Mouse (Mus musculus) thymus, postnatal 36 days (tissue): ENCODE data around the gene Cutal.
A peak's percentile ranks its signal among the peaks of the same experiment; 100 is the strongest.
"Not testable (repeated sequence)": the region's sequence is repeated elsewhere in the genome, so short reads cannot be mapped to it uniquely, and the experiment has no call there.

Experiments used
- DNase-seq, 2 experiments: peaks; one replicate each; pipeline ENCODE4 v3.0.0; 2022; ENCODE audit warnings: mixed read lengths in 2 of 2

The Cutal gene

DNA sequence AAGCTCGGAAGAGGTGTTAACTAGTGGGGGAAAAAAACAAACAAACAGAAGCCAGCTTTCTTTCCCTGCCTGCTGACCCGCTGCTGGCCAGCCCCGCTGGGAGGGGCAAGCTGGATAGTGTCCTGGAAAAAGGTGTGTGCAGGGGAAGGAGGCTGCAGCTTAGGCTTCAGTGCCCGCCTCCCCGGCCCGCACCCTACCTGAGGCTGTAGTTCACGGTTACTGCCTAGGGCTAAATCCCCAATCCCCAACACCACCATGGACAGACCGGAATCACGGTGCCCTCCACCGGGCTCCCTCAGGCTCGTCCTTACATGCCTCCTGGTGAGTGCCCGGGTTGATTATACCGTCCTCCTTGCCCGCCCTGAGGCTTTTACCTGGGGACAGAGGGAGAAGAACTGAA lies at the start of gene Cutal:
Gene Cutal, plus strand, starts transcription at position 126 of the 400 bp plus-strand sequence.
- DNase-seq, result no peak

DNA sequence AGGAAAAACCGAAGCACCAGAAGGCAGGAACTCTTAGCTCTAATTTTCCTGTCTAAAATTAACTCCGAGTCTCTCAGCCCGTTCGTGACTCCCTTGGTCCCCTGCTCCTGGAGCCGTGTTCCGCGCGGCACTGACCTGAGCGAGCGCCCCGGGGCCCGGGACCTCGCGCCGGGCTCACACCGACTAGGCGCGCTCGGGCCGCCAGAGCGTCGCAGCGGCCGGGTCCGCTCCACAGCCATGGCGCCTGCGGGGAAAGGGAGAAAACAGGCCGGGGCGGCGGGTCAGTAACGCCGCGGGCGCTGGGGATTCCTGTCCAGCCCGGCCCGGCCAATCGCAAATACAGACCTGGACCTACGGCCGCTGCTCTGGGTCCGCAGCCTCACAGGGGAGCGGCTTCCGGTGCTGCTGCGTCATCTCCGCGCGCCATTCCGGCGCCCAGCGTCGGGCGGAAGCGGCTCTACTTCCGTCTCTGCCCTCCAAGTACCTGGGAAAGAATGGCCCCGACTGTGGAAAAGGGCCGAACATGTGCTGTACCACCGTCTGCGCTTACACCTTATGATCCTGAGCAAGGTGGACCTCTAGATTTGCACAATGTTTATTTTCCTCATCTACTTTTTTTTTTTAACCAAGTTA lies 48.3 kb upstream of the Cutal start, which contains the start of gene Fbxw2:
Gene Fbxw2, minus strand, starts transcription at position 485 of the 633 bp plus-strand sequence.
- peak; percentile 86 to 88 for DNase-seq

DNA sequence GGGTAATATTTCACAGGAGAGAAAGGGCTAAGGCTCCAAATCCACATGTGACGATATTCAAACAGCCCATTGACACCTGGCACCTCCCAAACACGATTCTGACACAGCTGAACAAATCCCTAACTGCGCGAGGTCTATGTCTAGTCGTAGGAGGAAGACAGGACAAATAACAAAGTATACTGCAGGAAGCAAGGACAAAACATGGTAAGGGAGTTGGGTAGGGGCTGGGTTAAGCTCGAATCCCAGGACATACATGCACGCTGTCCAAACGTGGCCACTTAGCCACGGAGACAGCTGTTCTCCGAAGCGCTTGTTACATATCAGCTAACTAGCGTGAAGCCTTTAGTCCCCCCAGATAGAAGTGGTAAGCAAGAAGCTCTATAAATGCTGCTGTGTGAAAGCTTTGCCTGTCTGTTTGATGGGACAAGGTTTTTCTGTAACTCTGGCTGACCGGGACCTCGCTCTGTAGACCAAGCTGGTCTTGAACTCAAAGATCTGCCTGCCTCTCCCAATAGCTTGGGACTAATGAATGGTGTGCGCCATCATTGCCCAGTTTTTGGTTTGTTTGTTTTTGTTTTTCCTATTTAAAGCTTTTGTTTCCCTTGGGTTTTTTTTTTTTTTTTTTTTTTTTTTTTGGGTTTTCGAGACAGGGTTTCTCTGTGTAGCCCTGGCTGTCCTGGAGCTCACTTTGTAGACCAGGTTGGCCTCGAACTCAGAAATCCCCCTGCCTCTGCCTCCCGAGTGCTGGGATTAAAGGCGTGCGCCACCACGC lies 47.5 kb upstream of the Cutal start:
- no peak for DNase-seq

DNA sequence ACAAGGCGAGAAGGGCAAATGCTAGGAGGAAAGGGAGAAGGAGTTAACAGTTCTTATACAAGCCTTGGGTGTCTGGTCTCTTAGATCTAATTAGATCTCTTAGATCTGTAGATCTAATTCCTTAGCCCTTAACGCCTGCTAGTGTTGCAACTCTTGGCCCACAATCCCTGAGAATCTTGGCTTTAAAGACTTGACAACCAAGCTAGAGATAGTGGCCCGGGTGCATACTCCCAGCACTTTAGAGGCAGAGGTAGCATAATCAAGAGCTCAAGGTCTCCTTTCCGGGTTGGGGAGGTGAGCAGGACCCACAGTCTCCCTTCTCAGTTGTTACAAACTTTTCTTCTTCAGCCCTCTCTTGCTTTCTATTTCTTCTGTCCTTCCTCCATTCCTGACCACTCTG lies 46.6 kb upstream of the Cutal start:
- no peak for DNase-seq

DNA sequence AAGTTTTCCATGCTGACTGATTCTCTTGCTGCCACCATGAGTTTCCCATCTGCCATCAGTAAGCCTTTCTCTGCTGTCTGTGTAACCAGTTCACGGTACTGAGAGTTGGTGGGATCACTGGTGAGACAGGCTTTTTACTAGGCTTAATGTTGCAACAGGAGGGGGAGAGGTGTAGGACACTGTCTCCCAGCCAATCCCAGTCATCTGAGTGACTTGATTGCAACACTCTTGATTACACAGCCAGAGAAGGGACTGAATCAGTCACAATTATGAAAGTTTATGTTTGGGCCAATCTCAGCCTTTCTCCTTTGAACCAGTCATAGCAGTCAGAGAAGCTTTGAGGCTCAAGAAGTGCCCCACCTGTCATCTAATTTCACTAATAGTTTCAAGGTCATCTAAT lies 46.2 kb upstream of the Cutal start:
- DNase-seq, result no peak

DNA sequence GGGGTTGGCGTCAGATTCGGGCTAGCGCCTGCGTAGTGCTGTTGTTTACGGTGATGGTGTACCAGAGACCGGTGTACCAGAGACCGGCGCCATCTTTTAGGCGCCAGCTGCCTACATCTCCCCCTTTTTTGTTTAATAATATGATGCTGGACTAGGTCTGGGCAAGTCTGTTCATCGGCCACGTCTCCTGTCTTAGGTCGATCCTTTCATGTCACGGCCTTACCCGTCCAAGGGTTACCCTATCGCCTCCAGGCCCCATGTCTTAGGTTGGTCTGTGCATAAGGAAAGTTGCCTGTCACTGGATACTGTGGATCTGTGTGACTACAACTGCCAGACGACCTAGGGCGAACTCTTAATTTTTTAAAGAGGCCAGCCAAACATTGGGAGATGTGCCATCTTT lies 44.1 kb upstream of the Cutal start:
- DNase-seq, result not testable (repeated sequence)

DNA sequence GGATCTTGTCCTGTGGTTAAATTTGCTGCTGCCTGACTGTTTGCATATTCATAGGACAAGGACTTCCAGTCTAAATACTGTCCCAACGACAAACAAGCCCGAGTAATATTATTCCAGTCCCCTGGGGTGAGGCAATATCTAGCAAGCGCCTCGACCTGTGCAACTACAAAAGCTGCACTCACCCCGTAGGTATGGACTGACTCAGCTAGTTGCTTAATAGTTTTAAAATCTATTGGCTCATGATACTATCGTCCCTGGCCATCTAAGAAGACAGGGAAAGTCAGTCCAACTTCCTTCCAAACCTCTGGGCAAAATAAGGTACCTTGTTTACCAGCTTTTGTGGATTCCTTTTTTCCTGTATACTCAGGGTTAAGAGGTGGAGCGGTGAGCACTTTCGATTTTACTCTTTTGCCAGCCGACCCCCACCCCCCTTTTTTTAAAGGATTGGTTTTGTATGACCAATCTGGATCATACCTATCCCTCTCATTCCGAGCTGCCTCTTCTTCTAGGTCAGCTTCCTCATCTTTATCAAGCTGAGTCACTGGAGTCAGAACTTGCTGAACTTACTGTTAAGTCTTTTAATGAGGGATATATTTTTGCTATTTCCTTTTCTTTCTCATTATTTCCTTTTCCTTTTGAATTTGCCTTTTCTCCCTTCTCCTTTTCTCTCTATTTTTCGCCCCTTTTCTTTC lies 41.3 kb upstream of the Cutal start, which contains the start of gene Gm34653:
Gene Gm34653, plus strand, starts transcription at position 242 of the 692 bp plus-strand sequence.
- not testable (repeated sequence) for DNase-seq

DNA sequence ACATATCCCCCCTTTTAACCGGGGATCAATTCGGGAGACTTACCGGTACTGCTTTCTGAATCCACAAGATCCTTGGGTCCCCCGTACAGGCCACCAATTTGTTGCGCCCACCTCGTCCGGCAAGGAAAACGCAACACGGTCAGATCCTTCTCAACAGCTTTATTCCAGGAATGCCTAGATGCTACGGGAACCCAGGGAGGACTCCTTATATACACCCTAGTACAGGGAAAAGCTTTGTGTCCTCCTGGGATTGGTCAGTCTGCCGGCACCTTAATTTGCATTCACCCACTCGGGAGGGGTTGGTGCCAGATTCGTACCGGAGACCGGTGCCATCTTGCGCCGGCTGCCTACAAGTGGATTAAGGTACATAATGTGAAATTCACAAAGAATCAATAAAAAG lies 40.6 kb upstream of the Cutal start:
- DNase-seq, result no peak

DNA sequence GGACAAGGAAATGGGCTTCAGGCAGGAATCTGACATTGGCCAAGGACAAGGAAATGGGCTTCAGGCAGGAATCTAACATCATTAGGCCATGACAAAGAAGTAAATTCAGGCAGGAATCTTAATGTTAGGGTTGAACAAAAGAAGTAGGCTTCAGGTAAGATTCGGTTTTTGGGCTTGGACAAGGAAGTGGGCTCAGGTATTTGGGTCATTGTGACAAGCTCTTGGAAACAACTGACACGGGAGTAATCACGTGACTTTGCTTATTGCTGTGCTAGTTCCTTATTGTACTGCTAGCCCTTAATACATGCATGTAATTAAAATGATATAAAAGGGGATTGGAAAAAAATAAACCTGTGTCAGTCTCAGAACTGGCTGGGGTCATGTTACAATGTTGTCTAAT lies 38.5 kb upstream of the Cutal start:
- no peak for DNase-seq

DNA sequence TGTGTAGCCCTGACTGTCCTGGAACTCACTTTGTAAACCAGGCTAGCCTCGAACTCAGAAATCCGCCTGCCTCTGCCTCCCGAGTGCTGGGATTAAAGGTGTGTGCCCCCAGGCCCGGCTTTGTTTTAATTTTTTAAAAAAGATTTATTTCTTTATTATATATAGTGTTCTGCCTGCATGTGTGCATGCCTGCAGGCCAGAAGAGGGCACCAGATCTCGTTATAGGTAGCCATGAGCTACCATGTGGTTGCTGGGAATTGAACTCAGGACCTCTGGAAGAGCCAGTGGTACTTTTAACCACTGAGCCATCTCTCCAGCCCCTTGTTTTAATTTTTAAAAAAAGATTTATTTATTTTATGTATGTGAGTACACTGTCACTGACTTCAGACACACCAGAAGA lies 34.1 kb upstream of the Cutal start:
- not testable (repeated sequence) for DNase-seq

DNA sequence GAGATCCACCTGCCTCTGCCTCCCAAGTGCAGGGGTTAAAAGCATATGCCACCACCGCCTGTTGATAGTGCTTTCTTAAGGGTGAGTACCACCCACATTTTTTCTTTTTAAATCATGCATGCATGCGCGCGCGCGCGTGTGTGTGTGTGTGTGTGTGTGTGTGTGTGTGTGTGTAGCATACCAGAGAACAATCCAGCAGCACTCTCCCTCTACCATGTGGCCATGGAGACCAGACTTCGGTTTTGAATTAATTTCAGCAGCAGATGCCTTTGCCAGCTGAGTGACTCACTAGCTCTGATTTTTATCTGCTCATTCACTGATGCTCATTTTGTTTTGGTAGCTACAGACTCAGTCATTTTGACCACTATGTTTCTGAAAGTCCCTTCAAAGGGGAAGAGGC lies 32.5 kb upstream of the Cutal start:
- no peak for DNase-seq

DNA sequence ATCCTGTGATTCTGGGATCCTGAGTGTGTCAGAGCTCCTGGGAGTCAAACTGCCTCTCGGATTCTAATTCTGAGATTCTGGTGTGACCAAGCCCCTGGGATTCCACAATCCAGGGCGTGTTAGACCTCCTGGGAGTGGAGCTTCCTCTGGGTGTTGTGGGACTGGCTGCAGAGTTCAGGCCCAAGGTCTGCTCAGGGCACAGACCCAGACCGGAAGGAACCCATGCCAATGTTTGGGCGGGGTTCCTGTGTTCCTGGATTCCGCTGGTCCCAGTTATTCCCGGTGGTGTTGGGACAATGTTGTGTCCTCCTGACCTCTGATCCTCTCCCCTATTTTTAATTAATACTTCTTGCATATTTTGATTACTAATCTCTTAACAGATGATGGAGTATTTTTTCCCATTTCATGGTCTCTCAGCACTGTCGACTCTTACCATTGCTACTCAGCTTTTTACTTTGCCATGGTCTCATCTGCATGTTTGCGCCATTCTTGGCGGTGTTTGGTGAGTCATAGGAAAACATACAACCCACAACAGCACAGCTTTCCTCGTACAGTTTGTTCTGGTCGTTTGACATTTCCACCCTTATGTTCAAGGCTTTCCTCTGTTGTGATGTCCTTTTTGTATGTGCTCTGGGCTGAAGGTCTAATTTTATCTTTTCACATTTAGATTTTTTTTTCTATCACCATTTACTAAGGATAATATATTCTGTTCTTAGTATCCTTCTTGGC lies 30.8 kb upstream of the Cutal start:
- DNase-seq, result no peak

DNA sequence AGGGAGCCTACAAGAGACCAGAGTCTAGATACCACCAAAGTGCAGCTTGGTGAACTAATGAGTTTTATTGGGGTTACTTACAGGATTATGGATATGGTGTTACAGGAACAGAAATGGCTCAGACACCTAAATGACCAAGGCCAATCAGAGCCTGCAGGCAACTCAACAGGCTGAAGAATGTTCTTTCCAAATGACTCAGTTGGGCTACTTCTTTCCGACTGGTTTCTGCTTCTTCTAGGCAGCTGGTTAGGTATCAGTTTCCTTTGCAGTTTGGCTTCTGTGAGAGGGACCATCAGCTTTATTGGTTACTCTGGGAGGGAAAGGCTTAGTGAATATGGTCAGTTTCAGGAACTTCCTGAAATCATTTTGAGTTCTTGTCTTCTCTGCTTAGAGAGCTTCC lies 26.5 kb upstream of the Cutal start:
- no peak for DNase-seq

DNA sequence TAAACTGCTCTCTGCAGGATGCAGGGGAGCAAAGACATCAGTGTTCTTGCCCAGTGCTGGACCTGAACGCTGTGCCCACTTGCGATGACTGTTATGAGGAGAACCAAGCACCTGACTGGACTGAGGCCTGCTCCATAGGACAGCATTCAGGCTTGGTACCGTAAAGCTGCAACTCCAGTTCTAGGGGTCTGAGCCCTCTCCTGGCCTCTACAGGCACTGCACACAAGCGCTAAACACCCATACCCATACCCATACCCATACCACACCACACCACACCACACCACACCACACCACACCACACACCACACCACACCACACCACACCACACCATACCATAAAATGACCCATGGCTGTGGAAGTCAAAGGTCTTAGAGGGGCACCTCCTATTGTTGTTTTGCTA lies 18.9 kb upstream of the Cutal start:
- DNase-seq, result no peak

DNA sequence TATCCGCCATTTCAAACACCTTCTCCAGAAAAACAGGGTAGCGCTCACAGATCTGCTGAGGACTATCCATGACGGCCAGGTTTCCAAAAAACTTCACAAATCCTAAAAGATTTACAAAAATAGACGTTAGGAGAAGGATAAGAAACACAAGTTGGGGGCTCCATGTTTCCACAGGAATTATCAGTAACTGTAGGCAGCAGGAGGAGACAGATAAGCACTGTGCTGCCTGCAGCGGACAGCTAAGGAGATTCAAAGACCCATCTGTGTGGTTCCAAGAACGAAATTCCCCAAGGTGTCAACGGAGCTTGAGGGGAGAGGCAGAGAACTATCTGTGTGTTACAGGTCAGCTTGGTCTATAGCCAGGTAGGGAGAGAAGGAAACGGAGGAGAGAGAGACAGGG lies 16.5 kb upstream of the Cutal start:
- DNase-seq, result no peak

DNA sequence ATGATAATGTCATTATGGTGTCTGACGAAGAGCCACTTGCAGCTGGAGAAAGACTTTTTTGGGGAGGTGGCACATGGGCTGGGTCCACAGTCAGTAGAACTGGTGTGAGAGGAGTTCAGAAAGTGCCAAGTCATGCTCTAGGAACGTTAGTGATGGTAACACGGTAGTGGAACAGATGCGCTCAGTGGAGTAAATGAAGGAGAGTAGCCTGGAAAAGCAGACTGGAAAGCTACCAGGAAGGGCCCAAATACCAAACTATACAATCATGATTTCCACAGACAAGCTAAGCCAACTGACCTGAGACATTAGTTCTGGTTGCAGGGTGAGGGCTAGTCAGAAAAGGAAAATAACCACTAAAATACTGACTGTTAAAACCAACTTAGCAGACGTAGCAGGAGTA lies 4.5 kb upstream of the Cutal start:
- no peak for DNase-seq

DNA sequence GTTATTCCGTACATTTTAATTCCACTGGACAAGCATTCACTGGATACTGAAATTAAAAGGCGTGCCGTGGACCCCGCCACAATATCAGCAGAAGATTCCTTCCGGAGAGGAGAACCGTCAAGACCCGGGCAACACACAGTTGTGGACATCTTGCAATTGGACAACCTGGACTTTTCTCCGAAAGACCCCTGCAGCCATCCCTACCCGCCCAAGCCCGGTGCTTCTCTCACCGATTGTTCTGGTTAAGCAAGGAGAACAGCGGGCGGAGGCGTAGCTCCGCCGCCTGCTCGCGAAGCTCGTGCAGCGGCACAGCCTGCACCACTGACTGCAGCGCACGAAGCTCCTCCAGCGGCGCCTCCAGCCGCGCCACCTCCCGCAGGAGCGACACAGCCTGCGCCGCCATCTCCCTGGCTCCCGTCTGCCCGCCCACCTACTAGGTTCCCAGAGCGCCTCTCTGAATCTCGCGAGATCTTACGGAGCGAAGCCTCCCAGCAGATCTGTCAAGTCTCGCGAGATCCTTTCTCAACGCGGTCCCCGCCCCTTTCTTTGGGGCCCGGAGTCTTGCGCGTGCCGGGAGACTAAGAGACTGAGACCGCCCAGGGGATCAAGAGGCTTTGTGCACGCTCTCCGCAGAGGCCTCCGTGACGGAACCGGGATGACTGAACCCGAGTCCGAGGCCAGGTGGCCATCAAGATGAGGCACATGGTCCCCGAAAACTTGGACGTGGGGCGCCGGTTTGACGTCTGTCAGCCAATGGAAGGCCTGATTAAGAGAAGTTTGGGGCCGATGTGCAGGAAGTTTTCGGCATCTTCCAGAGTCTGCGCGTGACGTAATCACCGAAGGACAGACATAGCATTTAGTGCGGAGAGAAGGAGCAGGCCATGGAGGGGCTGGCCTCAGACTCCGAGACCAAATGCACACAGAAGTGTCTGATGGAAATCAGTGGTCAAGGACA lies 3.4 kb upstream of the Cutal start:
- DNase-seq, result peak; percentile 91 to 95

DNA sequence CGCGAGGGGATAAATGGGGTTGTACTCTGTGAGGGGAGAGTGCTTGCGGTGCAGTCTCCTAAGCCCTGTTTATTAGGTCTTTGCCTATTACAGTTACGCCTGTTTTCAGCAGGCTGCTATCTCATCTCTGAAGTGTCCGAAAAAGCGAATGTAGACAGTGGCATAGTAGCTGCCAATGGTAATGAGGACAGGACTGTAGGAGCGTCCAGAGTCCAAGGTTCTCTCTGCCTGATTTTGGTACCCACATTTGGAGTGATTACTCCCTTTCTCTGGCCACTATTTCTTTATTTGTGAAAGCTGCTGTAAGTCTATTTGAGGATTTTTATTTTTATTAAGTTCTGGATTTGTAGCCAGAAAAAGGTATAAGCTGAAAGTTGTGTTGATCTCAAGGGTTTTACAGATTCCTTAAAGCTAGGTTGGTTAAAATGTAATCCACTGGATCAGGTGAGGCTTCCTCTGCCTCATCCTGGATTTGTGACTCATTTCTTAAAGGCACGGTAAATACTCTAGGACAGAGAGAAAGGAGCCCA lies 685 bp downstream of the Cutal start, which contains the start of gene Psmd5:
Gene Psmd5, minus strand, starts transcription at position 153 of the 530 bp plus-strand sequence.
- no peak for DNase-seq

DNA sequence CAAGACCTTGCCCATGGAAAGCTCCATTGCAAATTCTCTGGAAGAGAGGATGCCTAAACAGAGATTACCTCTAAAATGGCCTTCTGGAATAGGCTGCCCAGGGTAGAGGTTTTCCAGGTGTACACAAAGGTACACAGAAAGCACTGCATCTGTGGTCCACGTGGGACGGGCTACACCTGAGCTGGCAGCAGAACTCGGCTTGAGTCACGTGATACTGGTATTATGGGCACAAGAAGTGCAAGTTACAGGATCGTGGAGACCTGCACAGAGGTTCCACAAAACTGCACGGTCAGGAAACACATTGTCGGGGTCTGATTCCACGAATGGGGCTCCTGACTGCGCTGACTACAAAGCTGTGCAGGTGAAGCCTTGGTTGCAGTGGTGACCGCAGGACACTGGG lies 5.9 kb downstream of the Cutal start:
- DNase-seq, result no peak

DNA sequence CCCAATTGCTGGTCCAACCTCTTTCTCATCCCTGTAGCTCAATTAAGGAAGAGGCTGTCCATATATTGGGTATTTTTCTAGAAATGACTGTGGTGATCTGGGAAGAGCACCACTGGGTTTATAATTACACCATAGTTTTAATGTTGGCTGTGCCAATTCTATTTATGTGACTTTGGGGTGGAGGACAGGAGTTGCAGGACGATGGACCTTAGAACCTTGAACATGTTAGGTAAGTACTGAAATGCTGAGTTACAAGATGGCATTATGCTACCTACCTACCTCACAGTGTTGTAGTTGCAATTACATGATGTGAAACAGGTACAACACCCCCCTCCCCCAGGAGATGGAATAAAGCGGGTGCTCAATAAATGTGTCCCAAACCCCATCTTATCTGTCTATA lies 8.6 kb downstream of the Cutal start:
- DNase-seq, result no peak

DNA sequence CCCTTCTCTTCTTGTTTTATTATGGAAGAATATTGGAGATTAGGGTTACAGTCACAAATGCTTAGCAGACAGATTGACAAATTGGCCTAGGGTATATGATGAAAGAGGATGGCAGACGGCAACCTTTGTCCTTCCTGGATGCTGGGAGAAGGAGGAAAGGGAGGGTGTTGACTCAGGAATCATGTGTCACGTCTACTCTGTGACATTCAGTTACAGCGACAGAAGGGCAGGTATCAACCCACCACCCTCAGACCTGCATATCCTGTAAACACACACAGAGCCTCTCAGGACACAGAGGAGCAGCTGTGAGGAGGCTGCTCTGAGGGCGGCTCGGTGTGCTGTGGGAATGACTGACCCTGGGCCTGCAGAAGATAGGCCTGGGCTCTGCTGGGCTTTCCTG lies 9.0 kb downstream of the Cutal start:
- no peak for DNase-seq

DNA sequence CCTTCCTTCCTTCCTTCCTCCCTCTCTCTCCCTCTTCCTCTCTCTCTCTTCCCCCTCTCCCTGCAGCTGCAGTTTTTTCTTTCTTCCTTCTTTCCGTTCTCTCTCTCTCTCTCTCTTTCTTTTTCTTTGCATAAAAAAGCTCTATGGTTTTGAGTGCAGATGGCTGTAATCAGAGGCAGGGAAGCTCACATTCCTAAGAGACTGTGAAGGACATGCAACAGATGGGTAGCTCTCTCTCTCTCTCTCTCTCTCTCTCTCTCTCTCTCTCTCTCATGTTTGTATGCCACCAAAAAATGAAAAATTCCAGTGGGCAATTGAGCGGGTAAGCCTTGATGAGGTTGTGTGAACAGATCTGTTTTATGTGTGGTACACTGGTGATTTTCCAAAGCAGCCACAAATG lies 10.0 kb downstream of the Cutal start:
- DNase-seq, result no peak
